21 mouse cellular contexts compared by ENCODE assay signal in genomic region chr7:84380810-84381209, GRCm38 (mm10). TPM values are rescaled to one million over a fixed set of nuclear protein-coding genes. Genes with fewer than 3 reads are reported as not detected.
"Had no signal": no experiment of that assay in that cellular context is flagged by ENCODE, and none has a peak within 500 bp of the region (broad histone marks: within the 10 kb centered on the region; RNA-seq: fewer than 3 reads in every experiment).

No protein-coding gene starts in this region.

- ATAC-seq: midbrain, embryonic 15.5 days had no signal

- H3K4me2 ChIP-seq: limb, embryonic 13.5 days; liver, embryonic 13.5 days; midbrain, embryonic 12.5 days; midbrain, embryonic 15.5 days; neural tube, embryonic 12.5 days; neural tube, embryonic 15.5 days; stomach, embryonic 15.5 days had no signal

- H3K27ac ChIP-seq: limb, embryonic 10.5 days; limb, embryonic 13.5 days; liver, embryonic 13.5 days; macrophage; midbrain, embryonic 12.5 days; midbrain, embryonic 15.5 days; neural tube, embryonic 12.5 days; neural tube, embryonic 15.5 days; stomach, embryonic 15.5 days had no signal

- H3K4me3 ChIP-seq: limb, embryonic 10.5 days; limb, embryonic 13.5 days; liver, embryonic 13.5 days; midbrain, embryonic 12.5 days; midbrain, embryonic 15.5 days; neural tube, embryonic 12.5 days; neural tube, embryonic 15.5 days; stomach, embryonic 15.5 days had no signal

- H3K36me3 ChIP-seq: limb, embryonic 10.5 days; limb, embryonic 13.5 days; liver, embryonic 13.5 days; midbrain, embryonic 12.5 days; midbrain, embryonic 15.5 days; neural tube, embryonic 12.5 days; neural tube, embryonic 15.5 days; stomach, embryonic 15.5 days had no signal

- H3K27me3 ChIP-seq: limb, embryonic 13.5 days; liver, embryonic 13.5 days; midbrain, embryonic 12.5 days; midbrain, embryonic 15.5 days; neural tube, embryonic 12.5 days; neural tube, embryonic 15.5 days; stomach, embryonic 15.5 days had no signal

- H3K9me3 ChIP-seq: limb, embryonic 10.5 days; limb, embryonic 13.5 days; liver, embryonic 13.5 days; midbrain, embryonic 12.5 days; midbrain, embryonic 15.5 days; neural tube, embryonic 12.5 days; neural tube, embryonic 15.5 days; stomach, embryonic 15.5 days had no signal

- H3K4me1 ChIP-seq: limb, embryonic 10.5 days; limb, embryonic 13.5 days; liver, embryonic 13.5 days; stomach, embryonic 15.5 days had no signal

- DNase-seq: kidney, adult 18-20 months; kidney, adult 9 months; kidney, postnatal 14 days; kidney, postnatal 4 days; liver, embryonic 13.5 days; lung, adult 2 months; lung, postnatal 10 days; right cerebral cortex, adult 18-20 months; right cerebral cortex, postnatal 14 days; right cerebral cortex, postnatal 4 days; thymus, postnatal 25 days had no signal

- H3K9ac ChIP-seq: limb, embryonic 13.5 days; liver, embryonic 13.5 days; midbrain, embryonic 12.5 days; midbrain, embryonic 15.5 days; neural tube, embryonic 12.5 days; neural tube, embryonic 15.5 days; stomach, embryonic 15.5 days had no signal

RNA-seq across cellular contexts. Expression of gene Arnt2, which starts 29.2 kb away (rescaled TPM):
- total RNA-seq: liver, adult 2 months; megakaryocyte, adult 5-6 weeks had no signal
- polyA plus RNA-seq: liver, adult 2 months had no signal
